Mouse (Mus musculus): ENCODE measurements around the gene Ctrl. TPM values are rescaled to one million over a fixed set of nuclear protein-coding genes. Genes with fewer than 3 reads are reported as not detected.

Gene Ctrl
- polyA plus RNA-seq, 1 experiment: not detected

DNA sequence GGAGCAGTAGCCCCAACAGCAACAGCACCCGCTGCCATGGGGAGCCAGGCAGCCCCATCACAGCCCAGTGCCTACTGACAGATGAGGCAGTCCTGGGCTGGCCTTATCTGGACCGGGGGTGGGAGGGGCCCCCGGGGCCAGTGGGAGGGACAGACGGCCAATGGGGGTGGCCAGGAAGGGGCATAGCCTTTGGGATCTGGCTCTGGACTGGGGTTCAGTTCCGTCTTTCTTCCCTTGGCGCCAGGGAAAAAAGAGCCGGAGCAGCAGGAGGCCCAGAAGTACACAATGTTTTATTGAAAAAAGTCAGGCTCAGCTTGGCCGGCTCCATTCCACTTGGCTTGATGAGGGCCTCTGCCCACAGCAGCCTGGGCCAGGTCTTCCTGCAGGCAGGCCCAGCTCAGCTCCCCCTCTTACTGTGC is 9.7 kb upstream of the Ctrl start, which contains the start of gene Lcat:
Lcat (minus strand) TSS at position 62 of the 419 bp plus-strand sequence.
- Histone ChIP-seq H3K4me3 (ENCODE audit: insufficient read depth, low read depth, low read length) (0 out of 2 replicates have a peak within 1 kb of the TSS, but pooled peaks have one; percentile 2), H3K27ac (ENCODE audit: insufficient read depth, low read depth, low read length) (no peak within 1 kb of the TSS), H3K4me1 (ENCODE audit: control insufficient read depth, insufficient read depth, low read length) (peaks cover 9% of the 10 kb centered on the region; the same call in 1 of the 2 replicates)
- WGBS: 42% methylated on average over 8 of the region's 8 CpGs
- no peak for TF ChIP-seq POLR2A (IDR thresholded peaks at IDR 0.05; ENCODE audit: insufficient read depth, low read depth, low read length)

DNA sequence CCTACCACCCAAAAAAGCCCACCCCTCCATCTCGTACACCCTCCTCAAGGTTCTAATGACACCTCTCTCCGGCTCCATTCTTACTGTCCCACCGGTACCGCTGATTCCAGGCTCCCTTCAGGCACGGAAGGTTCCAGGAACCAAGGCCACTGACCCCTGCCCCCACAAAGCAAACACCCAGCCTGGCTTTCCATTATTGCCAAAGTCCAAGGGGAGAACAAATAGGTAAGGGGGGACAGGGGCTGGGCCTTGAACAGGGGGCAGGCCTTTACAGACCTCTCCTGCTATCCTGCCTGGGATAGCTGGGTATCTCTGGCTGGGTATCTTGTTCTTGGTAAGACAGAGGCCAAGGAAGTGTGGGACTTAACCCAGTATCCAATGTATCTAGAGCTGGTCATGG is 8.9 kb upstream of the Ctrl start:
- H3K4me3 ChIP-seq (ENCODE audit: insufficient read depth, low read depth, low read length): no peak overlapping the region
- H3K4me1 ChIP-seq (ENCODE audit: control insufficient read depth, insufficient read depth, low read length): peaks cover 9% of the 10 kb centered on the region; the same call in 1 of the 2 replicates
- TF ChIP-seq POLR2A (IDR thresholded peaks at IDR 0.05; ENCODE audit: insufficient read depth, low read depth, low read length) (no peak), CTCF (IDR thresholded peaks at IDR 0.05; ENCODE audit: insufficient read depth, low read depth, low read length) (no peak)
- 81% methylated on average over 5 of the region's 5 CpGs for WGBS
- no peak overlapping the region for H3K27ac ChIP-seq (ENCODE audit: insufficient read depth, low read depth, low read length)

DNA sequence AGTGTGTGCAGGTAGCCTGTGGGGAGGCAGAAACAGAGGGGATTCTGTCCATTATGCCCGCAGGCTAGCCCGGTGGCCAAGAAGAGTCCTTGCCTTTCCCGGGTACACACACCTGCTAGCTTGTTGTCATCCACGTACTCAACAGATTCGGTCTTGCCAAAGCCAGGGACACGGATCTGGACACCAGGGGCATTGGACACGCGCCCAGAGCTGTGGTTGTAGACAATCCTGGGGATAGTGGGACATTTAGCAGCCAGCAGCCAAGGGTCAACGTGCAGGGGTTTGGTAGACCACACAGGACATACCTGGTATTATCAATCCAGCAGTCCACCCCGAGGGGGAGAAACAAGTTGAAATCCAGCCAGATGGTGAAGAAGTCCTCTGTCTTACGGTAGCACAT is 8.4 kb upstream of the Ctrl start:
- no peak overlapping the region for H3K27ac ChIP-seq (ENCODE audit: insufficient read depth, low read depth, low read length)
- no peak overlapping the region for H3K4me3 ChIP-seq (ENCODE audit: insufficient read depth, low read depth, low read length)
- 82% methylated on average over 11 of the region's 11 CpGs for WGBS
- H3K4me1 ChIP-seq (ENCODE audit: control insufficient read depth, insufficient read depth, low read length): peaks cover 9% of the 10 kb centered on the region; the same call in 1 of the 2 replicates
- TF ChIP-seq POLR2A (IDR thresholded peaks at IDR 0.05; ENCODE audit: insufficient read depth, low read depth, low read length): no peak
- TF ChIP-seq CTCF (IDR thresholded peaks at IDR 0.05; ENCODE audit: insufficient read depth, low read depth, low read length): no peak

DNA sequence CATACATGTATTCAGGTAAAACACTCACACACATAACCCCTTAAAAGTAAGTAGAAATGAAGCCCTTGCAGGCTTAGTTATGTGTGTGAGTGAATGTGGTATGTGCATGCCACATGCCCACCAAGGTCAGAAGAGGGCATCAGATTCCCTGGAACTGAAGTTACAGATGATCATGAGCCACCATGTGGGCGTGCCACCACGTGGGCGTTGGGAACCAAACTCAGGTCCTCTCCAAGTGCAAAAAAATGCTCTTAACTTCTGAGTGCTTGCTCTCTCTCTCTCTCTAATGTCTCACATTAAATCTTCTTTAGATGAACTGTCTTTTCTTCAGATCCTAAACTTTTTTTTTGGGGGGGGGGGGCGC is 4.6 kb upstream of the Ctrl start, which contains the start of gene Psmb10:
Psmb10 (minus strand) TSS at position 139 of the 364 bp plus-strand sequence.
- Histone ChIP-seq H3K4me1 (ENCODE audit: control insufficient read depth, insufficient read depth, low read length) (peaks cover 14% of the 10 kb centered on the region), H3K27ac (ENCODE audit: insufficient read depth, low read depth, low read length) (peak within 1 kb of the TSS; percentile 87), H3K4me3 (ENCODE audit: insufficient read depth, low read depth, low read length) (peak within 1 kb of the TSS; percentile 77)
- TF ChIP-seq CTCF (IDR thresholded peaks at IDR 0.05; ENCODE audit: insufficient read depth, low read depth, low read length) (no peak), POLR2A (IDR thresholded peaks at IDR 0.05; ENCODE audit: insufficient read depth, low read depth, low read length) (no peak)
- 21% methylated on average over 4 of the region's 4 CpGs for WGBS

DNA sequence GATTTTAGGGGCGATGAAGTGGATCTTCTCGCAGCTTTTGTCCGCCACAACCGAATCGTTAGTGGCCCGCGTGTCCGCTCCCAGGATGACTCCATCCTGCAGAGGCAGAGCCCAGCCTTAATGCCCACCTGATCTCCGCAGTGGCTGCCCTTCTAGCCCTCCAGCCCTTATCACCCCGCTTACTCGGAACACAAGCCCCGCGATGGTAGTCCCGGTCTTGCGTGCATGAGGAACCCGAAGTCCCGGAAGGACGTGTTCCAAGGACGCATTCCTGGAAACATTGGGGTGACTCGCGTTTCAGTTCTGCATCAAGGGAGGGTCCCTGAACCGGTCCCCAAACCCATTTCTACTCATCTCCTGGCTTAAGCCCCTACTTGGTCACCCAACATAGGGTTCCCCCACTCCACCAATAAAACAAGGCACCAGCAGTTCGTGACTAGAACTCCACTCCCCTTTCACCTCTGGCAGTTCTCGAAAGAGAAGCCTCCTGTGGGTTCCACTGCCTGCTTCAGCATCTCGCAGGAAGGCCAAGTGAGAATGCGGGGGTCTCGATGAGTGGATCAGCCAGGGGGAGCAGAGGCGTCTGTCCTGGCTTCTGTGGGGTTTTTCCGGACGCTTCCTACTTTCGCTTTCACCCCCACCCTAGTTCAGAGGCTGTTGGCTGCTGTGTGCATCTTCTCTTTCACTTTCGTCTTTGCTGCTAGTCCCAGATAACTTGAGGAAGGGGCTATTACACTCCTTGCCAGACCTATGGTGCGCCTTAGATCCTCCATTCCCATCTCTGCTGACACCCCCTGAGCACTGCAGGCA is 4.0 kb upstream of the Ctrl start:
- TF ChIP-seq CTCF (IDR thresholded peaks at IDR 0.05; ENCODE audit: insufficient read depth, low read depth, low read length) (no peak), POLR2A (IDR thresholded peaks at IDR 0.05; ENCODE audit: insufficient read depth, low read depth, low read length) (no peak)
- H3K4me1 ChIP-seq (ENCODE audit: control insufficient read depth, insufficient read depth, low read length): peaks cover 9% of the 10 kb centered on the region; the same call in 1 of the 2 replicates
- peak overlapping the region; percentile 77 for H3K4me3 ChIP-seq (ENCODE audit: insufficient read depth, low read depth, low read length)
- under 1% methylated on average over 33 of the region's 33 CpGs for WGBS
- peak overlapping the region; percentile 87 for H3K27ac ChIP-seq (ENCODE audit: insufficient read depth, low read depth, low read length)

DNA sequence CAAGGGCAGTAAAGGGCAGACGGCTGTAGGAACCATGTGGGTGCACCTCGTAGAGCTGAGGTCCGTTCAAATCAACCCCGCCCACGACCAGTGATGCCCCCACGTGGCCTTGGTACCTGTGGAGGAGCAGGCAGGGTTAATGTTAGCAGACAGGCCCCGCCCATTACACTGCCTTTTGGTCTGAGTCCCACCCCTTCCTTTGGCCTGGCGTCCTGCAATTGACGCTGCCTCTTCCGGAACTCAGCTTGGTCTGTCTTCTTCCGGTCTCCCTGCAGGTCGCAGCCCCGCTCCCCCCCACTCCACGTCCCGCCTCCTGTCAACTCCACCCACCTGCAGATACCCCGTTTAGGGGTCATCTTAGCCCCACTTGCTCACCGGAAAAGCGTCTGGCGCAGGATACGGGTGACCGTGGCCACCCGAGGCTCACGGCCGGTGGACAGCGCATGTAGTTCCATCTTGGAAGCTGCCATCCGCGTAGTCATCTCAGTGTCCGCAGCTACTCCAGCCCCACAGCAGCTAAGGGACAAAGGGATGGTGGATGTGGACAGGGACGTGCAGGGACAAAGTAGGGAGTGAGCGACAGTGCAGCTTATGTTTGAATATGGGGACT is 3.3 kb upstream of the Ctrl start:
- peaks cover 9% of the 10 kb centered on the region; the same call in 1 of the 2 replicates for H3K4me1 ChIP-seq (ENCODE audit: control insufficient read depth, insufficient read depth, low read length)
- H3K4me3 ChIP-seq (ENCODE audit: insufficient read depth, low read depth, low read length): peak overlapping the region; percentile 77
- under 1% methylated on average over 30 of the region's 30 CpGs for WGBS
- TF ChIP-seq POLR2A (IDR thresholded peaks at IDR 0.05; ENCODE audit: insufficient read depth, low read depth, low read length) (peak; percentile 33; the same call in 1 of the 2 replicates), CTCF (IDR thresholded peaks at IDR 0.05; ENCODE audit: insufficient read depth, low read depth, low read length) (no peak)
- H3K27ac ChIP-seq (ENCODE audit: insufficient read depth, low read depth, low read length): peak overlapping the region; percentile 87

DNA sequence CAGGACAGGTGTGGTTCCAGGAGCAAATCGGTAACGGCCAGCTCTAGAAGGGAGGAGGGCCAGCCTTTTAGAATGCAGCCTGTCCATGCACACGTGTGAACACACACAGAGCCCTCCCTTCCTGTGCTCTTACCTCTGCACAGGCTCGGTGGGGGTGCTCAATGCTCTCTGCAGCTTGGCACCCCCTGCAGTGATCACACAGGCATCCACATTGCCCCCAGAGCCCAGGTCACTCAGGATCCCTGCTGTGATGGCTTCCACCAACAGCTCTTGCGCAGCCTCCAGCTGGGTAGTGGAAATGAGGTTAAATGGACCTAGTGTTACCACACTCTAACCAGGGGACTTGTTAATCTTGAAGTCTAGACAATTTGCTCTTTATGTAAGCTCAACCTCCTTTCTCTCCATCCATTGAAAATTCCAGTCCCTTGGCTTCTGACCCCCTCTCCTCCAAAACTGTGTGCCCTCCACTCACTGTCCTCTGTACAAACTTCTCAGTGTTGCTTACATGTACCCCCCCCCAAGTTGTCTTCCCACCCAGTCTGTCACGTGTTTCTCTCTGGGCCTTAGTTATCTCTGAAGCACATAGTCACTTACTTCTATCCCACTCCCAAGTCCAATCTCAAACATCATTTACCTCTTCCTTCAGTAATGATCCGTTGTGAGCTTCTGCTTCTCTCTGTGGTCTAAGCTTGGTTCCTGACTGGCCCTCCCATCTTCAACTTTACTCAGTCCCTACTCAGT is 2.4 kb upstream of the Ctrl start:
- H3K4me3 ChIP-seq (ENCODE audit: insufficient read depth, low read depth, low read length): peak overlapping the region; percentile 77; the same call in 1 of the 2 replicates
- 32% methylated on average over 7 of the region's 7 CpGs for WGBS
- TF ChIP-seq POLR2A (IDR thresholded peaks at IDR 0.05; ENCODE audit: insufficient read depth, low read depth, low read length): no peak
- TF ChIP-seq CTCF (IDR thresholded peaks at IDR 0.05; ENCODE audit: insufficient read depth, low read depth, low read length): no peak
- peaks cover 9% of the 10 kb centered on the region for H3K4me1 ChIP-seq (ENCODE audit: control insufficient read depth, insufficient read depth, low read length)
- no peak overlapping the region; the same call in 1 of the 2 replicates for H3K27ac ChIP-seq (ENCODE audit: insufficient read depth, low read depth, low read length)

DNA sequence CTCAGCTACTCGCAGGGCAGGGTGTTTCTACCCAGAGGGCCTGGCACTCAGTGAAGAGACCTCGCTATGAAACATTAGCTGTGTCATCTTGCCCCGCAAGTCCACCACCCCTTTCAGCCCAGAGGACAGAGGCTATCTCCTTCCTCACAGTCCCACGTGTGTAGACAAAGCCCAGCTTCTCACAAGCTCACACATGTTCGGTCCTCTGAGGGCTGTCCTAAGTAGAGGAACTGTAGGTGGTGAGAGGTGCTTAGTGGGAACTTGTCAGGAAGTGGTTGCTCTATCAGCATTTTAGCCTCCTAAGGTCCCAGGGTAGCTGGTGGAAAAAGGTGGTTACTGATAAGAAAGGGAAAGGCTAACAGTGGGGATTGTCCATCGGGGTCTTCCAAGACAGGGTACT is 1.4 kb upstream of the Ctrl start:
- WGBS: 83% methylated on average over 6 of the region's 6 CpGs
- peaks cover 17% of the 10 kb centered on the region for H3K4me1 ChIP-seq (ENCODE audit: control insufficient read depth, insufficient read depth, low read length)
- no peak overlapping the region for H3K27ac ChIP-seq (ENCODE audit: insufficient read depth, low read depth, low read length)
- no peak overlapping the region for H3K4me3 ChIP-seq (ENCODE audit: insufficient read depth, low read depth, low read length)
- TF ChIP-seq CTCF (IDR thresholded peaks at IDR 0.05; ENCODE audit: insufficient read depth, low read depth, low read length) (no peak), POLR2A (IDR thresholded peaks at IDR 0.05; ENCODE audit: insufficient read depth, low read depth, low read length) (no peak)

All from olfactory bulb, adult 2 months (tissue).